Mouse (Mus musculus) liver, postnatal 0 days (tissue): ENCODE results near the gene Btnl10.

Experiments used
- CTCF ChIP-seq: sonication (generic); IDR thresholded peaks from 2 replicates; pipeline ENCODE4 v1.5.1; 2016; ENCODE audit warnings: antibody characterized with exemption, low read depth
- EP300 ChIP-seq: IDR thresholded peaks from 2 replicates; pipeline ENCODE4 v1.6.1; 2016; ENCODE audit warnings: antibody characterized with exemption, low read depth, mild to moderate bottlenecking

- TF ChIP-seq CTCF (no peak), EP300 (no peak)
These were observed 46.5 kb downstream of the Btnl10 start for GRCm38 (mm10) chr11:58964216-58964615.
